Mouse (Mus musculus): Measurements from ENCODE around the gene Wdr18. TPM values are rescaled to one million over a fixed set of nuclear protein-coding genes. Genes with fewer than 3 reads are reported as not detected.

The Wdr18 gene
- polyA plus RNA-seq, 1 experiment from 2014 or later: 84.5 TPM

DNA sequence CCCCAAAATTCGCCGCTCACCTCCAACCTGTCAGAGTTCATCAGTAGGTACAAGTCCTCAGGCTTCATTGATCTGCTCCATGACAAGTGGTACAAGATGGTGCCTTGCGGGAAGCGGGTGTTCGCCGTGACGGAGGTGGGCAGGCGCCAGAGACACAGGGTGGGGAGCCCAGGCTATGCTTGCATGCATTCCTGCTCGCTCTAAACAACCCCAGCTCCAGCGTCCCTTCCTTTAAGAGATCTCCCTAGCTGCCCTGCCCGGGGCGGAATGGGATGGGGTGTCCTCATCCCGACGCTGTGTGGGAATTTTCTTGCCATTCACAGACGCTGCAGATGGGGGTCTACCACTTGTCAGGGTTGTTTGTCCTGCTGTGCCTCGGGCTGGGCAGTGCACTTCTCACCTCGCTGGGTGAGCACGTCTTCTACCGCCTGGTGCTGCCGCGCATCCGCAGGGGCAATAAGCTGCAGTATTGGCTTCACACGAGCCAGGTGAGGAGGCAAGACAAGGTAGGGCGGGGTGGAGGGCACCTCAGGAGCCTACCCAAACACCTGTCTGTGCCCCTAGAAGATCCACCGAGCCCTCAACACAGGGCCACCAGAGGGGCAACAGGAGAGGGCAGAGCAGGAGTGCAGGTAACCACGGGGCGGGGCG is 16.2 kb downstream of the Wdr18 start:
- Histone ChIP-seq H3K4me3 (no peak overlapping the region), H3K9ac (no peak overlapping the region), H3K36me3 (peaks cover 59% of the 10 kb centered on the region), H3K4me2 (replicated peaks) (no peak overlapping the region), H3K9me3 (no peaks in the 10 kb centered on the region), H3K27me3 (replicated peaks) (peaks cover 22% of the 10 kb centered on the region), H3K4me1 (peaks cover 3% of the 10 kb centered on the region; the same call in 1 of the 2 replicates), H3K27ac (no peak overlapping the region)
- WGBS: 86% methylated on average over 28 of the region's 28 CpGs
- no peak for ATAC-seq (ENCODE audit: low FRiP score, low read depth)

DNA sequence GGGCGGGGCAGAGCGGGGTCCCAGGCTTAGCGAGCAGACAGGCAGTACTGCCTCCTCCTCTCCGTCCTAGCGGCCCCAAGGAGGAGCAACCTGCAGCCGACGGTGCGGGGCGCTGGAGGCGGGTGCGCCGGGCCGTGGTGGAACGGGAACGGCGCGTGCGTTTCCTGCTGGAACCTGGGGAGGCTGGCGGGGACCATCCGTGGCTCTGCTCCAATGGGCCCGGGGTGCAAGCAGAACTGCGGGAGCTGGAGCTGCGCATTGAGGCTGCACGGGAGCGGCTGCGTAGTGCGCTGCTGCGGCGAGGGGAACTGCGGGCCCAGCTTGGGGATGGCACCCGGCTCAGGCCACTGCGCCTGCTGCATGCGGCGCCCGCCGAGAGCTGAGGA is 16.8 kb downstream of the Wdr18 start:
- WGBS: 67% methylated on average over 36 of the region's 36 CpGs
- no peak for ATAC-seq (ENCODE audit: low FRiP score, low read depth)
- Histone ChIP-seq H3K36me3 (peaks cover 63% of the 10 kb centered on the region), H3K9ac (no peak overlapping the region), H3K4me1 (0 out of 2 replicates have a peak, but pooled peaks cover 7% of the 10 kb centered on the region), H3K27me3 (replicated peaks) (peaks cover 17% of the 10 kb centered on the region), H3K27ac (no peak overlapping the region), H3K4me2 (replicated peaks) (no peak overlapping the region), H3K4me3 (no peak overlapping the region), H3K9me3 (no peaks in the 10 kb centered on the region)

DNA sequence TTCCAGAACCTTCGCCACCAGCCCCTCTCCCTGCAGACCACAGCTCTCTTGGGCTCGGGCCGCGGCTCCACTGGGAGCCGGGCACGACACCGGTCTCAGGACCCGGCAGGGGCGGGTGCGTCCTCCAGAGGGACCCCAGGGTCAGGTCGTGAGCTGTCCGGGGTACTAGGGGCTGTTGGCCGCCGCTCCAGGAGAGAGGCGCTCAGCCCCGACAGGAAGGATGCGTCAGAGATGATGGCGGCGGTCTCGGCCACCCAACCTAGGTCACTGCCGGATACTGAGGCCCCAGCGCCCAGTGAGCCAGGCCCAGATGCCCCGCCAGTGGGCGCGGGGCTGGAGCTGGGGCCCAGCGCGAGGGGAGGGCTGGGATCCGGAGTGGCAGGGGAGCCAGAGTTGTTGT is 17.4 kb downstream of the Wdr18 start:
- Histone ChIP-seq H3K4me2 (replicated peaks) (no peak overlapping the region; the same call in 1 of the 2 replicates), H3K9ac (no peak overlapping the region), H3K27me3 (replicated peaks) (peaks cover 11% of the 10 kb centered on the region), H3K27ac (no peak overlapping the region), H3K4me1 (peaks cover 9% of the 10 kb centered on the region; the same call in 1 of the 2 replicates), H3K4me3 (0 out of 2 replicates have a peak overlapping the region, but pooled peaks have one; percentile 3), H3K9me3 (no peaks in the 10 kb centered on the region), H3K36me3 (peaks cover 63% of the 10 kb centered on the region)
- no peak for ATAC-seq (ENCODE audit: low FRiP score, low read depth)
- WGBS: 82% methylated on average over 28 of the region's 28 CpGs

DNA sequence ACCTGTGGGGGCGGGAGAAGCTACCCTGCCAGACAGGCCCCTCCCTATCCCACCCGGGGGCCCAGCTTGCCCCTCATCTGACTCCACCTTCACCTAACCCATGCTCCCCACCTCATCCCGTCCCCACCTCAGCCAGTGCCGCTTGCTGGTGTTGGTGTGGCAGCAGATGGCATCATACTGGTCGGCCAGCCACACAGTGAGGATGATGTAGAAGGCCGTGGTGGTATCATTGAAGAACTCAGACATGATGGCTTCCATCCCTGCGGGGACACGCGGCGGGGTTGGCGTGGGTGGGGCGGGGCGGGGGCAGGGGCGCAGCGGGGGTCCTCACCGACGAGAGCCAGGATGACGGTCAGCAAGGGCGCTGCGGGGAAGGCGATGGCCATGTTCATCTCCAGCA is 18.1 kb downstream of the Wdr18 start:
- Histone ChIP-seq H3K4me2 (replicated peaks) (no peak overlapping the region), H3K36me3 (peaks cover 66% of the 10 kb centered on the region), H3K4me3 (no peak overlapping the region), H3K9ac (no peak overlapping the region), H3K9me3 (no peaks in the 10 kb centered on the region), H3K4me1 (peaks cover 16% of the 10 kb centered on the region), H3K27me3 (replicated peaks) (peaks cover 5% of the 10 kb centered on the region; the same call in 1 of the 2 replicates), H3K27ac (no peak overlapping the region)
- no peak for ATAC-seq (ENCODE audit: low FRiP score, low read depth)
- WGBS: 94% methylated on average over 21 of the region's 21 CpGs

DNA sequence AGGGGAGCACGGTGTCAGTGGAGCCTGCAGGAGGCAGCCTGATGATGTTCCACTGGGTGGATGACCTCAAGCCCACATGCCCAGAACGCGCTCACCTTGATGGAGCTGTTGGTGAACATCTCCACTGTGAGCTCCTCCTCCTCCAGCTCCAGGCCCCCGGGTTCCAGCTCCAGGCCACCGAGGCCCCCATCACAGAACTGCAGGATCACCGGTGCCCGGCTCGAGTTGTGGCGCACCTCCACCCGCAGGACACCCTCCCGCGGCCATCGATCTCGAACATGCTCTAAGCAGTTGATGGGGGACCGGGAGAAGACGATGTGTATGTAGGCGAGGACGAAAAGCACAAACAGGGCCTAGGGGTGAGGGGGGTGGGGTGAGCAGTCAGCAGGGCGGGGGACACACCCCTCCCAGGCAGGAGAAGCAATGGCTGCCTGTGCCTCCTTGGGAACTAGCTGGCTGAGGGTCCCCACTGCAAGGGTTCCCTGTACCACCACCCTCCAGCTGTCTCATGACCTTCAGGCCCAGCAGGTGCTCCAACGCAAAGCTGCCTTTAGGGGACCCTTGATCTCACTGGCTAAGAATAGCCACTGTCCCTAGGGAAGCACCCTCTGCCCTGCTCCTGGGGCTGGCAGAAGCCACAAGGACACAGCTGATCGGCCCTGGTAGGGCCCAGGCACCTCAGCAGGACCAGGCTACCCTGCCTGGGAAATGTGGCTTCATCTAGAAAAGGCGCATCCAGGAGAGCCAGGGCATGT is 19.6 kb downstream of the Wdr18 start:
- no peak for ATAC-seq (ENCODE audit: low FRiP score, low read depth)
- no peak overlapping the region for H3K9ac ChIP-seq
- no peak overlapping the region for H3K4me3 ChIP-seq
- H3K9me3 ChIP-seq: no peaks in the 10 kb centered on the region
- no peak overlapping the region for H3K27ac ChIP-seq
- H3K27me3 ChIP-seq (replicated peaks): no peaks in the 10 kb centered on the region
- 94% methylated on average over 22 of the region's 22 CpGs for WGBS
- peaks cover 58% of the 10 kb centered on the region for H3K36me3 ChIP-seq
- no peak overlapping the region for H3K4me2 ChIP-seq (replicated peaks)
- peaks cover 22% of the 10 kb centered on the region for H3K4me1 ChIP-seq

DNA sequence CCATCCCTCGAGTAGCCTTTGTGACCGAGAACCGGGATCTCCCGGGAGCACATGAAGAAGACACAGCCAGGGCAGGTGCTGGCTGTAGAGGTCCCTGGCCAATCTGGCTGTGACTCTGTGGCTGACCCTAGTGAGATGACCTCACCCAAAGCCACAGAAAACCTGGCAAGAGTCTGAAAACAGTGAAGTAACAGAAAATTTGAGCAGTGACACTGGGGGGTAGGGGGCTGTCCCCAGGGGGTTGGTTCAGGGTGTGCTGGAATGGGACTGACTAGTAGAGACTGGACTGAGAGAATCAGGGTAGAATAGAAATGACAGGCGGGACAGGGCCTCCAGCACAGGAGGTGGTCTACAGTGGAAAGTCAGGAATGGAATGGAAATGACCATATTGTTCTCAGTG is 23.3 kb downstream of the Wdr18 start:
- ATAC-seq (ENCODE audit: low FRiP score, low read depth): no peak
- Histone ChIP-seq H3K36me3 (peaks cover 24% of the 10 kb centered on the region), H3K4me1 (peaks cover 36% of the 10 kb centered on the region), H3K9me3 (no peaks in the 10 kb centered on the region), H3K4me2 (replicated peaks) (peak overlapping the region; percentile 92), H3K27me3 (replicated peaks) (peaks cover 12% of the 10 kb centered on the region), H3K9ac (peak overlapping the region; percentile 83), H3K4me3 (peak overlapping the region; percentile 80), H3K27ac (no peak overlapping the region)
- 77% methylated on average over 5 of the region's 5 CpGs for WGBS

DNA sequence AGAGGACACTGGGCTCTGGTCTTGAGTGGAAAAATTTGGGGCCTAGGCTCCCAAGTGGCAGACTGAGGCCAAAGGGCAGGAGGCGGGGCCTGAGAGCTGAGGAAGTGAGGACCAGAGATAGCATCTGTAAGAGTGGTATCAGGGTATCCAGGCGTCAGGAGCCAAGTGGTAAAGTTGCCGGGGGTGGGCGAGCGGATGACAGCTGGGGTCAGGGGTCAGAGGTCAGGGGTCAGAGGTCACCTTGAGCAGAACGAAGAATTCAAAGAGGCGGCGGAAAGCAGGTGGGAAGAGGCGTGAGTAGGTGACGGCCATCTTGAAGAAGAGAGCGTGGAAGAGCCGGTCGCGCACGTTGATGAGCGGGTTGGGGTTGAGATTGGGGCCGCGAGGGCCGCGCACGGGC is 23.7 kb downstream of the Wdr18 start:
- Histone ChIP-seq H3K4me3 (peak overlapping the region; percentile 80), H3K27ac (peak overlapping the region; percentile 72), H3K4me1 (peaks cover 41% of the 10 kb centered on the region), H3K36me3 (peaks cover 19% of the 10 kb centered on the region), H3K9ac (peak overlapping the region; percentile 83), H3K27me3 (replicated peaks) (peaks cover 17% of the 10 kb centered on the region), H3K9me3 (no peaks in the 10 kb centered on the region), H3K4me2 (replicated peaks) (peak overlapping the region; percentile 92)
- WGBS: 1% methylated on average over 21 of the region's 21 CpGs
- ATAC-seq (ENCODE audit: low FRiP score, low read depth): peak; percentile 3; the same call in 1 of the 2 replicates

DNA sequence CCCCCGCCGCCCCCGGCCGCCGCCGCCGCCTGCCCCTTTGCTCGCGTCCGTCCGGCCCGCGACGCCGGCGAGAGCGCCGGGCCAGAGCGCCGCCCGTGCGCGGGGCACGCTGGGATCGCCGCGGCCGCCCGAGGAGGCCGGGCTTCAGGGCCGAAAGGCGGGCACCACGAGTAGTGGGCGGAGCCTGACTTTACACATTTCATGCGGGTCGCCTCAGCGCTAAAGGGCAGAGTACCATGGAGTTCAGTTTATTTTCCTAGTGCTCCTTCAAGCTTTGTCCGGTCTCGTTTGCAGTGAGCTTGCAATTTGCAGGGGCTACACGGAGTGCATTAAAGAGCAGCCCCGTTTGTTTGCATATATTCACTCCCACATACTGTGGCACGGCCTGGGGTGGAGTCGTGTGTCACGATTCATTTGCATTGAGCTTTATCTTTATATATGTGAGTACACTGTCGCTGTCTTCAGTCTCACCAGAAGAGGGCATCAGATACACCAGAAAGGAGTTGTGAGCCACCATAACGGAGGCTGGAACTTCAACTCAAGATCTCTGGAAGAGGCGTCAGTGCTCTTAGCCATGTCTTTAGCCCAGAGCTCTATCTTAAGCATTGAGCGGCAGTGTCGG is 24.4 kb downstream of the Wdr18 start, which contains the start of gene Tmem259:
Tmem259 (minus strand) TSS at position 136 of the 622 bp plus-strand sequence.
- Histone ChIP-seq H3K4me3 (peak within 1 kb of the TSS; percentile 80), H3K4me1 (peaks cover 43% of the 10 kb centered on the region), H3K4me2 (replicated peaks) (peak within 1 kb of the TSS; percentile 92), H3K9ac (peak within 1 kb of the TSS; percentile 83), H3K9me3 (no peaks in the 10 kb centered on the region), H3K27me3 (replicated peaks) (peaks cover 23% of the 10 kb centered on the region), H3K36me3 (peaks cover 13% of the 10 kb centered on the region), H3K27ac (peak within 1 kb of the TSS; percentile 72)
- peak; percentile 77 for ATAC-seq (ENCODE audit: low FRiP score, low read depth)
- WGBS: under 1% methylated on average over 49 of the region's 49 CpGs

DNA sequence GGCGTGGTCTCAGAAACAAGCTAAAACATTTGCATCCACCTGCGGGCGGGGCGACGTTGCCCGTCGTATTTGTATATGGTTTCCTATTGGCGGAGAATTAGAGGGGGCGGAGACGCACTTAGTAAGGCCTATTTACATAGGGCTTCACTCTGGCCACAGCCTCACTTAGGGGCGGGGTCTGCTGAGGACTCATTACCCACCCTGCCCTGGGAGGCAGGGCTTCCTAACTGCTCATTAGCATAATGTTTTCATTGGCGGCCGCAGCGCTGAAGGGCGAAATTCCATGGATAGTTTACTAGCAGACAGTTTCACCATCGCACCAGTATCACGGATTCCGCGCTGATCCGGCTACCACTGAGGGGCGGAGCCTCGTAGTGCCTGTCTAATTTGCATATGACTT is 24.9 kb downstream of the Wdr18 start:
- peaks cover 29% of the 10 kb centered on the region for H3K27me3 ChIP-seq (replicated peaks)
- H3K9ac ChIP-seq: peak overlapping the region; percentile 64
- peaks cover 45% of the 10 kb centered on the region for H3K4me1 ChIP-seq
- no peaks in the 10 kb centered on the region for H3K9me3 ChIP-seq
- H3K4me2 ChIP-seq (replicated peaks): peak overlapping the region; percentile 92
- peaks cover 10% of the 10 kb centered on the region for H3K36me3 ChIP-seq
- peak; percentile 94 for ATAC-seq (ENCODE audit: low FRiP score, low read depth)
- under 1% methylated on average over 22 of the region's 22 CpGs for WGBS
- H3K27ac ChIP-seq: peak overlapping the region; percentile 51; the same call in 1 of the 2 replicates
- H3K4me3 ChIP-seq: peak overlapping the region; percentile 80

DNA sequence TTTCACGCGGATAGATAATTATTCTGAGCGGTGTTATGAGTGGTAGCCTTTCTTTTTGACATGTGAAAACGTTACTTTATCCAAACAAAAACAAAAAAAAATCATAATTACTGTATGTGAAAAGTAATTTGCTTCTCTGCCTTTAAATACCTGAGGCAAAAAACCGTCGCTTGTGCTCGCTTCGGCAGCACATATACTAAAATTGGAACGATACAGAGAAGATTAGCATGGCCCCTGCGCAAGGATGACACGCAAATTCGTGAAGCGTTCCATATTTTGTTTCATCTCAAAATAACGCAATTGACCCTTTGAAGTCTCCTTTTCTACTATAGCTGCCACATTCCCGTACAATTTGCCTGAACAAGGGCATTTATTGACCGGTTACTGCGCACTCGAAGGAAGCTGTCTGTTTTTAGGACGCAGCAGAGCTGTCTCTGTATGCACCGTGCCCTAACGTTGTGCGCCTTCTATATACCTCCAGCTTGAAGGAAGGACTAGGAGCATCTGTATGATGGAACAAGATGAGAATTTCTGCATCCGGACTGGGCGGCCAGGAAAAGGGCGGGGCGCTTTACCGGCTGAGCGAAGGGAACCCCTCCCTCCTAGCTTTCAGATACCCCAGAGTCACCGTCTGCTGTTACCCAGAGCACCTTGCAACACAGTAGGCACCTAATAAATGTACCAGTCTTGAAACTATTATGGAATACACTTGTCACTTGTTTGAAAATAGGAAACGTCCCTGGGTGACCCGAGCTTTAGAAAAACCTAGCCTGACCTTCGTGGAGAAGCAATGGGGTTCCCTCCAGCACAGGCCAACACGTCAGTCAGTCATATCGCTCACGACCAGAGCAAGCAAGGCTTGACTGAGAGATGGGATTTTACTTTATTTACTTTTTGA is 25.6 kb downstream of the Wdr18 start:
- H3K27ac ChIP-seq: peak overlapping the region; percentile 69
- H3K4me2 ChIP-seq (replicated peaks): peak overlapping the region; percentile 92
- peak overlapping the region; percentile 80 for H3K4me3 ChIP-seq
- WGBS: 5% methylated on average over 35 of the region's 35 CpGs
- ATAC-seq (ENCODE audit: low FRiP score, low read depth): no peak
- peaks cover 10% of the 10 kb centered on the region for H3K36me3 ChIP-seq
- H3K9me3 ChIP-seq: no peaks in the 10 kb centered on the region
- peaks cover 34% of the 10 kb centered on the region for H3K27me3 ChIP-seq (replicated peaks)
- peaks cover 46% of the 10 kb centered on the region for H3K4me1 ChIP-seq
- H3K9ac ChIP-seq: peak overlapping the region; percentile 64

DNA sequence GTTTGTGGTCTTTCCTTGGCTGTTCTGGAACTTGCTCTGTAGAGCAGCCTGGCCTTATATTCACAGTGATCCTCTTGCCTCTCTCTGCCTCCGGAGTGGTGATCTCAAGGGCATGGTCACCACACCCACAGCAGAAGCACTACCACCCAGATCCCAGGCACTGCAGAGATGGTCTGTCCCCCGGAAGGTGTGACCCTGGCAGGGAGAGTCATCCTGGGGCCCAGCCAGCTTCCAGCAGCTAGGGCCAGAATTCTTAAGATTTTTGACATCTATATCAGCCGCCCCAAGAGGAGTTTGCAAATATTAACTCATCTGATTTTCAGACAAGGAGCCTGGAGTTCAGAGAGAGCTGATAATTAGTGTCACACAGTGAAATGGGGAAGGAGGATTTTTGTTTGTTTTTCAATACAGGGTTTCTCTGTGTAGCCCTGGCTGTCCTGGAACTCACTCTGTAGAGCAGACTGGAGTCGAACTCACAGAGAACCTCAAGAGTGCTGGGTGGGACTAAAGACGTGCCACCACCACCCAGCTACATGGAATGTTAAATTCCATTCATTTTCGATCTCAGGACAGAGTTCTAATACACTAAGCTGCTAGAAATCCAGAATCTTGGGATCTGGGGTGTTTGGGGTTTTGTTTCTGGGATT is 26.4 kb downstream of the Wdr18 start:
- Histone ChIP-seq H3K27me3 (replicated peaks) (peaks cover 40% of the 10 kb centered on the region), H3K4me3 (peak overlapping the region; percentile 80; the same call in 1 of the 2 replicates), H3K4me2 (replicated peaks) (peak overlapping the region; percentile 92), H3K9me3 (no peaks in the 10 kb centered on the region), H3K36me3 (peaks cover 5% of the 10 kb centered on the region), H3K9ac (peak overlapping the region; percentile 64; the same call in 1 of the 2 replicates), H3K4me1 (peaks cover 43% of the 10 kb centered on the region), H3K27ac (0 out of 2 replicates have a peak overlapping the region, but pooled peaks have one; percentile 8)
- 51% methylated on average over 6 of the region's 6 CpGs for WGBS
- no peak for ATAC-seq (ENCODE audit: low FRiP score, low read depth)
